Mouse (Mus musculus) limb, embryonic 13.5 days (tissue): Measurements from ENCODE around the gene Itsn1. TPM values are rescaled to one million over a fixed set of nuclear protein-coding genes. Genes with fewer than 3 reads are reported as not detected.

Experiments
- ATAC-seq: fragments of 200-750 bp; cut with Nextera tagmentation; 2 replicates; pipeline ENCODE4 v1.8.0; 2017; ENCODE audit warnings: low read depth, moderate number of reproducible peaks, moderate TSS enrichment; ENCODE audit not compliant: low FRiP score
- H3K27ac ChIP-seq: fragments of 300-500 bp; sonication (generic); 2 replicates; pipeline ENCODE4 v1.5.1; 2015; ENCODE audit warnings: inconsistent platforms, mild to moderate bottlenecking, moderate library complexity
- H3K27me3 ChIP-seq: fragments of 300-500 bp; sonication (generic); 2 replicates; pipeline ENCODE4 v1.6.1; 2015; ENCODE audit warnings: mild to moderate bottlenecking, inconsistent platforms
- H3K36me3 ChIP-seq: fragments of 300-500 bp; sonication (generic); 2 replicates; pipeline ENCODE4 v1.6.1; 2015; ENCODE audit warnings: inconsistent platforms, mild to moderate bottlenecking, moderate library complexity
- H3K4me1 ChIP-seq: fragments of 300-500 bp; sonication (generic); 2 replicates; pipeline ENCODE4 v1.6.1; 2015; ENCODE audit warnings: inconsistent platforms
- H3K4me2 ChIP-seq: fragments of 300-500 bp; sonication (generic); replicated peaks from 2 replicates; pipeline ENCODE4 v1.6.1; 2015; ENCODE audit warnings: inconsistent platforms, mild to moderate bottlenecking, moderate library complexity
- H3K4me3 ChIP-seq: fragments of 300-500 bp; sonication (generic); 2 replicates; pipeline ENCODE4 v1.5.1; 2015; ENCODE audit warnings: moderate library complexity, mild to moderate bottlenecking, inconsistent platforms
- H3K9ac ChIP-seq: fragments of 300-500 bp; sonication (generic); 2 replicates; pipeline ENCODE4 v1.6.1; 2015; ENCODE audit warnings: mild to moderate bottlenecking, inconsistent platforms
- H3K9me3 ChIP-seq: fragments of 300-500 bp; sonication (generic); 2 replicates; pipeline ENCODE4 v1.6.1; 2016; ENCODE audit warnings: inconsistent platforms
- WGBS: fragments of 180-500 bp; shearing (Covaris S2); methylation state at CpG from one replicate; pipeline ENCODE4 v1.1.7; 2015; 5-methylcytosine and 5-hydroxymethylcytosine counted together
- polyA plus RNA-seq: library from polyadenylated mRNA; unstranded; fragments of >200 nt; fragmentation: Nextera tagmentation; extraction: Ambion mirVana; gene quantifications from 2 replicates; pipeline ENCODE4 v1.2.1, GENCODE M21; 2015

Gene Itsn1
- polyA plus RNA-seq, 1 experiment from 2014 or later, result 27.4 TPM

DNA sequence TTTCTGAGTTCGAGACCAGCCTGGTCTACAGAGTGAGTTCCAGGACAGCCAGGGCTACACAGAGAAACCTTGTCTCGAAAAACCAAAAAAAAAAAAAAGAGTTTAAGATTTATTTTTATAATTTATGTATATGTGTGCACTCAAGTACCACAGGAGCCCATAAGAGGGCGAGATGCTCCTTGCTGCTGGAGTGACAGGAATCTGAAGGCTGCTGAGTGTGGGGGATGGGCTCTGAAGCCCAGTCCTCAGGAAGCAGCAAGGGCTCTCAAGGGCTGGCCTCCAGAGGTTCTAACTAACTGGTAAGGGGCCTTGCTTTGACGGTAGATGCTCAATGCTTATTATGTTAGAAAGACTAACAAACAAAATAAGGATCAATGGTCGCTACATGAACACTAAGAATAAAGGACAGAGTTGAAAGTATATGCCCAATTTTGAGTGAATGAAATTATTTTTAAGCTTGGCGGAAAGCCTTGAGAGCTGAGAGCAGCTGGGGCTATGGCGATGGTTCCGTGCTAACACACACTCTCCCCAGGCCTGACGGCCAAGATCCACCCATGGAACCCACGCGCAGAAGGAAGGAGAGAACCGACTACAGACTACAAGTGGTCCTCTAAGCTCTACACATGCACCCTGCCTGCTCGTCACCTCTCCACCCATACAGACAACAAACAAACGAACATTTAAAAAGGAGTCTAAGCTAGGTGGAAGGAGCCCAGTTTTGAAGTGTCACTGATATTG is 24.3 kb upstream of the Itsn1 start:
- Histone ChIP-seq H3K4me1 (0 out of 2 replicates have a peak, but pooled peaks cover 4% of the 10 kb centered on the region), H3K36me3 (peaks cover 63% of the 10 kb centered on the region), H3K4me2 (no peak overlapping the region), H3K9me3 (no peaks in the 10 kb centered on the region), H3K9ac (no peak overlapping the region), H3K4me3 (no peak overlapping the region), H3K27me3 (no peaks in the 10 kb centered on the region), H3K27ac (no peak overlapping the region)
- 80% methylated on average over 14 of the region's 14 CpGs for WGBS
- ATAC-seq, result no peak

GRCm38 (mm10) chr16:91710241-91710640 is 18.8 kb upstream of the Itsn1 start:
- no peak overlapping the region for H3K9ac ChIP-seq
- H3K36me3 ChIP-seq, result peaks cover 83% of the 10 kb centered on the region
- 87% methylated on average over 7 of the region's 7 CpGs for WGBS
- H3K4me1 ChIP-seq, result 0 out of 2 replicates have a peak, but pooled peaks cover 4% of the 10 kb centered on the region
- H3K4me3 ChIP-seq, result no peak overlapping the region
- H3K27ac ChIP-seq, result no peak overlapping the region
- H3K27me3 ChIP-seq, result no peaks in the 10 kb centered on the region
- no peak for ATAC-seq
- H3K4me2 ChIP-seq, result no peak overlapping the region
- no peaks in the 10 kb centered on the region for H3K9me3 ChIP-seq

DNA sequence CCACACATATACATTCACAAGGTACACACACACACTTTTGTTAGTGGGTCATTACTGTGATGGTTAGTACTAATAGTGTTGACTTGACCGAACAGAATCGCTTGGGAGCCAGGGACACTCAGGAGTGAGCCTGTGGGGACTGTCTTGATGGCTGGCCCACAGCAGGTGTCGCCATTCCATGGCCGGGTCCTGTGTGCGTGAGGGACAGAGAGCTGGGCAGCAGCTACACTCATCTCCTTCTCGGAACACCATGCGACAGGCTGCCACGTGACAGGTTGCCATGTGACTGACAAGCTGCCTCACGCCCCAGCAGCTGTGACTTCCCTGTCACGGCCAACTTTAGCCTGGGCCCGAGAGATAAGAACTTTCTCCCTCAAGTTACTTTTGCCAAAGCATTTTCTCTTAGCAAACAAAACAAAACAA is 12.1 kb upstream of the Itsn1 start:
- Histone ChIP-seq H3K27me3 (no peaks in the 10 kb centered on the region), H3K4me2 (no peak overlapping the region), H3K4me1 (no peaks in the 10 kb centered on the region), H3K9me3 (no peaks in the 10 kb centered on the region), H3K9ac (no peak overlapping the region), H3K4me3 (no peak overlapping the region), H3K27ac (no peak overlapping the region), H3K36me3 (peaks cover 69% of the 10 kb centered on the region)
- WGBS, result 84% methylated on average over 11 of the region's 11 CpGs
- ATAC-seq, result no peak

GRCm38 (mm10) chr16:91717399-91717798 is 11.7 kb upstream of the Itsn1 start:
- ATAC-seq, result no peak

GRCm38 (mm10) chr16:91724247-91724646 is 4.8 kb upstream of the Itsn1 start:
- H3K27me3 ChIP-seq, result no peaks in the 10 kb centered on the region
- no peak overlapping the region for H3K4me3 ChIP-seq
- H3K36me3 ChIP-seq, result peaks cover 21% of the 10 kb centered on the region
- no peak overlapping the region for H3K27ac ChIP-seq
- no peak overlapping the region for H3K4me2 ChIP-seq
- H3K9me3 ChIP-seq, result no peaks in the 10 kb centered on the region
- whole genome bisulfite sequencing, result 48% methylated on average over 3 of the region's 3 CpGs
- H3K9ac ChIP-seq, result no peak overlapping the region
- peaks cover 17% of the 10 kb centered on the region for H3K4me1 ChIP-seq
- no peak for ATAC-seq

More at GRCm38 (mm10) chr16:91717399-91717798, 11.7 kb upstream of the Itsn1 start:
- Histone ChIP-seq H3K4me3 (no peak overlapping the region), H3K9ac (no peak overlapping the region), H3K27me3 (no peaks in the 10 kb centered on the region), H3K27ac (no peak overlapping the region), H3K9me3 (no peaks in the 10 kb centered on the region), H3K36me3 (peaks cover 65% of the 10 kb centered on the region), H3K4me1 (no peaks in the 10 kb centered on the region), H3K4me2 (no peak overlapping the region)
- 80% methylated on average over 4 of the region's 4 CpGs for WGBS

DNA sequence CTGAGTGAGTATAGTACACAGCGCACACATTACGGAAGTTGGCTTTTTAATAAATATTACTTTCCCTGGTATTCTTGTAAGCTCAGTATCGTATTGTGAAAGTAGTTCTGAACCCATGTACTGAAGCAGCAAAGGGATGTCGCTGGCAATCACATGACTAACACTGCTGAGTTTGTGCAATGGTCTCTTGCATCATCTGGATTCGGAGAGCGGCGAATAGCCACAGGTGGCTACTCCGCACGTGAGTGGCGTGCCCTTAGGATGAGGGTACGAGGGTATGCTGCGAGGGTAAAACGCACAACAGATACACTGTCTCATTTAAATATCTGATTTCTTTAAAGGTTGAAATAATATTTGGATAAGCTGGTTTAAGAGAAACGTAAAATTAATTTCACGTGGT is 1.6 kb upstream of the Itsn1 start:
- peak overlapping the region; percentile 91 for H3K4me3 ChIP-seq
- no peaks in the 10 kb centered on the region for H3K9me3 ChIP-seq

DNA sequence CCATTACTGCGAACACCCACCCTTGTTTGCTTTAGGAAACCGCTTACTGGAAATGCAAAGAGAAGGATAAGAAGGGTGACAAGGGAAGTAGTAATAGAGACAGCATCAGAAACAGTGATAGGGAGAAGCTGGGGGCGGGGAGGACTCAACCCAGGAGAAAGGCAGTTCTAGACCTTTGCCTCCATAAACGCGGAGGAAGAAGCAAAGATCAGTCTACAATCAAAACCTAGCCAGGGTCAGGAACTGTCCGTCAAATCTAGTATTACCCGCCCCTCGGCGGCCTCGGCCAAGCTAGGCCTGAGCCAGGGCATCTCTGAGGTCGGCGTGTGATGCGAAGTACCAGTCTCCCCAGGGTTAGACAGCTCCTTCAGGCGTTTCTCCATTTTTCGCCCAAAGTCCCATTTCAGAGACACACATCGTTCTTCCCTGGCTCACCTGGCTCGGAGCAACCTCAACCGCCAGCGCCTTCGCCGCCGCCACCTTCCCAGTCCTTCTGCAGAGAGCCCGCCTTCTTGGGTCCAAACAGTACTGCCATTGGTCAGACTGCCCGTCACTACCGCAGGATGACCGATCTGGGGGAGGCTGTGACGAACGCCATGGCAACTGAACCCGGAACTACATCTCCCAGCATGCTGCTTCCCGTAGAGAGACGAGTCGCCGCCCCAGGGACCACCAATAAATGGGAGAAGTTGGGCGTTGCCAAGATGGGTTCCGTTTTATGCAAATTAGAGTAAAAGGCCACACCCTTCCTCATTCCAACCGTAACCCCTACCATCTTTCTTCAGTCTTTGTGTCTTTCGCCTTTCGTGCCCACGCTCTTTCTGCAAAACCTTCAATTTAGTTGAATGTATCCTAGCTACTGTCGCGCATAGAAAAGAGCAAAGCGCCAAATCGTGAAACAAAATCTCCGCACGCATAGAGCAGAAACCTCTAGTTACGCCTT is 687 bp upstream of the Itsn1 start, which contains the start of gene Cryzl1:
Cryzl1 (minus strand) TSS at position 853 of the 943 bp plus-strand sequence.
- Histone ChIP-seq H3K27me3 (no peaks in the 10 kb centered on the region), H3K4me3 (peak within 1 kb of the TSS; percentile 91), H3K4me2 (peak within 1 kb of the TSS; percentile 83), H3K4me1 (peaks cover 37% of the 10 kb centered on the region), H3K36me3 (0 out of 2 replicates have a peak, but pooled peaks cover 6% of the 10 kb centered on the region), H3K9ac (peak within 1 kb of the TSS; percentile 94), H3K27ac (peak within 1 kb of the TSS; percentile 90), H3K9me3 (no peaks in the 10 kb centered on the region)
- ATAC-seq, result peak; percentile 96
- WGBS, result 1% methylated on average over 46 of the region's 46 CpGs

More for the DNA sequence above, 1.6 kb upstream of the Itsn1 start:
- 86% methylated on average over 15 of the region's 15 CpGs for WGBS
- Histone ChIP-seq H3K4me1 (peaks cover 37% of the 10 kb centered on the region), H3K4me2 (peak overlapping the region; percentile 79), H3K36me3 (0 out of 2 replicates have a peak, but pooled peaks cover 6% of the 10 kb centered on the region), H3K9ac (peak overlapping the region; percentile 72; the same call in 1 of the 2 replicates), H3K27ac (no peak overlapping the region), H3K27me3 (no peaks in the 10 kb centered on the region)
- no peak for ATAC-seq

GRCm38 (mm10) chr16:91729821-91730441 is 850 bp downstream of the Itsn1 start:
- H3K36me3 ChIP-seq, result no peaks in the 10 kb centered on the region
- no peak for ATAC-seq
- peak overlapping the region; percentile 83 for H3K4me2 ChIP-seq
- H3K9ac ChIP-seq, result peak overlapping the region; percentile 94
- WGBS, result under 1% methylated on average over 42 of the region's 44 CpGs
- peak overlapping the region; percentile 91 for H3K4me3 ChIP-seq
- H3K27me3 ChIP-seq, result no peaks in the 10 kb centered on the region
- no peaks in the 10 kb centered on the region for H3K9me3 ChIP-seq
- peaks cover 44% of the 10 kb centered on the region for H3K4me1 ChIP-seq
- peak overlapping the region; percentile 90; the same call in 1 of the 2 replicates for H3K27ac ChIP-seq

- H3K9ac ChIP-seq, result peak overlapping the region; percentile 94
- under 1% methylated on average over 11 of the region's 11 CpGs for WGBS
- H3K27me3 ChIP-seq, result no peaks in the 10 kb centered on the region
- H3K36me3 ChIP-seq, result no peaks in the 10 kb centered on the region
- H3K27ac ChIP-seq, result no peak overlapping the region
- H3K9me3 ChIP-seq, result no peaks in the 10 kb centered on the region
- peaks cover 45% of the 10 kb centered on the region for H3K4me1 ChIP-seq
- peak overlapping the region; percentile 91 for H3K4me3 ChIP-seq
- peak overlapping the region; percentile 83 for H3K4me2 ChIP-seq
- no peak for ATAC-seq
Measured at GRCm38 (mm10) chr16:91730446-91730845, 1.4 kb downstream of the Itsn1 start.

DNA sequence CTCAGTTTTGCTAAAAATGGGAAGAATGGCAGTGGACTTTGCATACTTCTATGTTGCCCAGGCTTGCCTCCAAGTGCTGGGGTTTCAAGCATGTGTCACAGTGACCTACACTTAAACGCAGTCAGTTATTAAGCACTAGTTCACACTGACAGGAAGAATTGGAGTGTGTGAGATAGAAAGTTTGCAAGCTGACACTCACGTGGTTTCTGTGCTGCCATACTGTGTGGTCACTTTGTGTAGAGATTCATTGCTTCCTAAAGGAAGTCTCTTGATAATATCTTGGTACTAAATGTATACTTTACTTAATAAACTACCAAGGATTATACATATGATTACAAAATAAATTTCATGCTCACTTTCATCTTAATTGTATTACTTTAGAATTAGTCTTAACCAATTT is 3.7 kb downstream of the Itsn1 start:
- Histone ChIP-seq H3K9ac (no peak overlapping the region), H3K27me3 (no peaks in the 10 kb centered on the region)
- WGBS, result 71% methylated on average over 2 of the region's 2 CpGs

DNA sequence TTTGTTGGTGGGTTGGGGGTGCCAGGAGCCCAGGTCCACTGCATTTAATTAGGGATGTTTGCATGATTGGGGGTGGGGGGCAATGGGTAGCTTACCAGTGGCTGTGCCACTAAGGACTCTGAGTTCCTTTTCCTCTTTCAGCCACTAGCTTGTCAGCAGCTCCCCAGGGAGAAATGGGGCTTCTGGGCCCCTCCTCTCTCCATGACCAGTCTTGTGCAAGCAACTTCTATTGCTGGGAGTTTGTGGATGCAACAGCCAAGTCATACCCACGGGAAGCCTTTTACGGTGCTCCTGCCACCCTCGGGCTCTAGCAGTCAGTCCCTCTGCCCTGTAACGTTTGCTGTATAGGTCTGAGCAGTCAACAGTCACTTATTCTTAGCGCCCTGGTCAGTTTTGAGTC is 5.7 kb downstream of the Itsn1 start:
- Histone ChIP-seq H3K4me2 (no peak overlapping the region), H3K36me3 (no peaks in the 10 kb centered on the region), H3K27me3 (no peaks in the 10 kb centered on the region), H3K9me3 (no peaks in the 10 kb centered on the region), H3K4me3 (no peak overlapping the region), H3K4me1 (peaks cover 32% of the 10 kb centered on the region), H3K27ac (no peak overlapping the region), H3K9ac (peak overlapping the region; percentile 45)
- WGBS, result 57% methylated on average over 5 of the region's 5 CpGs
- ATAC-seq, result no peak

More for the DNA sequence above, 3.7 kb downstream of the Itsn1 start:
- peaks cover 30% of the 10 kb centered on the region for H3K4me1 ChIP-seq
- H3K27ac ChIP-seq, result no peak overlapping the region
- H3K36me3 ChIP-seq, result no peaks in the 10 kb centered on the region
- H3K9me3 ChIP-seq, result no peaks in the 10 kb centered on the region
- H3K4me3 ChIP-seq, result no peak overlapping the region
- ATAC-seq, result no peak
- no peak overlapping the region for H3K4me2 ChIP-seq
